Mouse (Mus musculus) thymus, adult 2 months (tissue): ENCODE measurements around the gene Cntnap4. TPM values are rescaled to one million over a fixed set of nuclear protein-coding genes. Genes with fewer than 3 reads are reported as not detected.

Experiments
- DNase-seq: peaks from one replicate; pipeline ENCODE4 v3.0.0; 2021
- H3K27ac ChIP-seq: fragments of 200-500 bp; 2 replicates; pipeline ENCODE4 v1.5.1; 2012; ENCODE audit warnings: low read length, control low read depth; ENCODE audit not compliant: control insufficient read depth, insufficient read depth
- H3K27me3 ChIP-seq: fragments of 200-500 bp; 2 replicates; pipeline ENCODE4 v1.6.1; 2012; ENCODE audit warnings: mild to moderate bottlenecking, low read length, moderate library complexity, mixed read lengths; ENCODE audit not compliant: control insufficient read depth, insufficient read depth
- H3K36me3 ChIP-seq: fragments of 200-500 bp; 2 replicates; pipeline ENCODE4 v1.6.1; 2012; ENCODE audit warnings: mild to moderate bottlenecking, low read length, moderate library complexity; ENCODE audit not compliant: control insufficient read depth, insufficient read depth
- H3K4me1 ChIP-seq: fragments of 200-500 bp; replicated peaks from 2 replicates; pipeline ENCODE4 v1.6.1; 2012; ENCODE audit warnings: low read length; ENCODE audit not compliant: control insufficient read depth, insufficient read depth
- H3K4me3 ChIP-seq: fragments of 200-500 bp; 2 replicates; pipeline ENCODE4 v1.5.1; 2012; ENCODE audit warnings: mild to moderate bottlenecking, low read length, control low read depth, moderate library complexity; ENCODE audit not compliant: control insufficient read depth, insufficient read depth
- CTCF ChIP-seq: fragments of 200-500 bp; IDR thresholded peaks from 2 replicates; pipeline ENCODE4 v1.5.1; 2012; ENCODE audit warnings: mild to moderate bottlenecking, control low read depth, low read length, moderate library complexity, borderline replicate concordance; ENCODE audit not compliant: control insufficient read depth, poor library complexity, insufficient read depth; ENCODE audit errors: extremely low read depth
- POLR2A ChIP-seq: fragments of 200-500 bp; IDR thresholded peaks from 2 replicates; pipeline ENCODE4 v1.6.1; 2012; ENCODE audit warnings: mild to moderate bottlenecking, low read length, control low read depth, moderate library complexity; ENCODE audit not compliant: control insufficient read depth, poor library complexity, insufficient read depth; ENCODE audit errors: extremely low read depth
- WGBS: fragments of 180-500 bp; shearing (Covaris S2); methylation state at CpG from one replicate; pipeline ENCODE4 v1.1.7; 2018; 5-methylcytosine and 5-hydroxymethylcytosine counted together
- polyA plus RNA-seq: library from polyadenylated mRNA; depleted of rRNA; stranded (reverse); fragments of >200 nt; gene quantifications from 2 replicates; pipeline ENCODE4 v1.2.3, GENCODE M21; 2012

Gene Cntnap4
- polyA plus RNA-seq, 1 experiment = 0.01 TPM

DNA sequence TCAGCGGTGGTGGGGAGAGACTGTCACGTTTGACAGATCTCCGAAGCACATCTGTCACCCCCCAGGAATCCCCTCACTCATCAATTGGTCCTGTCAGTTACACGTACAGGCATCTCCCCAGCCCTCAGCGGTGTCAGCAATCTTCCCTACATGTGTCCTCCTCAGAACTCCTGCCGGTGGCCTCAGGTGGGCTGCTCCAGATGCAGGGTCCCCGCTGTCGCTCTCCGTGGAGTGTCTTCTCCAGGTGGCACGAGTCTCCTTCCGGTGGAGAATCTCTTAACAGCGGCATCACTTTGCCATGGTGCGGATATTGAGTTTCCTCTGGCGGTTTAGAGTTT, 19.2 kb downstream of the Cntnap4 start:
- TF ChIP-seq POLR2A (no peak), CTCF (no peak)
- WGBS = 84% methylated on average over 14 of the region's 14 CpGs

DNA sequence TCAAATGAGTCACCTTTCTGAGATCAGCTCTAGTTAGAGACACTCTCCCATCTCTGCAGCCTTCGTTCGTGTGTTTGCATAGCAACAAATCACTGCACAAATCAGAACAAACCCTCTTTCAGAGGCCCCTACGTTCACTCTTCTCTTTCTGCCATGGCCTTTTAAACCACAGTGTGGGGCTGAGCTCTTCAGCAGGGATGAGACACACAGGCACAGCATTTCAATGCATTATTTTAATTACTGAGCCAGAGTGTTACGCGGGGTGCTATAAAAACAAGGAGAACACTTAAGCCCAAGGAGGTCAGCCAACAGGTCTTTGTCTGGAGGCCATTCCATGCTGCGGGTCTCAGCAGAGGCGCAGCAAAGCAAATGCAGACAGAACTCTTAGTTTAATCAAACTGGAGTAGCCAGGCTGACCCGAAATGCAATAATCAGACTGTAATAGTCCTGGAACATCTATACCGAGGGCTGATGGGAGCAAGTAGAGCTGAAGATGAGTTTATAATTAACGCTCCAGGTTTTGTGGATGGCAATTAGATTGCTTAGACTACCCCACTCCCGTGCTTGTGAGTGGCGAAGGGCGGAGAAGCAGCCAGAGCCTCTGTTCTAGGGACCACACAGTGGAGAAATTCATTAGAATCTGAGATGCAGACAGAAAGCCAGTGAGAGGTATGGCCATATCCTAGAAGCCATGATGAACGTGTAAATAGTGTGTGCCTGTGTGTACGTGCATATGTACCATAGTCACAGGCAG, 26.4 kb downstream of the Cntnap4 start:
- no peaks in the 10 kb centered on the region for H3K4me1 ChIP-seq
- no peaks in the 10 kb centered on the region for H3K27me3 ChIP-seq
- no peak overlapping the region for H3K27ac ChIP-seq
- TF ChIP-seq CTCF = no peak
- no peak for TF ChIP-seq POLR2A
- no peaks in the 10 kb centered on the region for H3K36me3 ChIP-seq
- 91% methylated on average over 15 of the region's 15 CpGs for WGBS
- no peak overlapping the region for H3K4me3 ChIP-seq
- no peak for DNase-seq

More for the DNA sequence above, 19.2 kb downstream of the Cntnap4 start:
- no peaks in the 10 kb centered on the region for H3K36me3 ChIP-seq
- no peak overlapping the region for H3K4me3 ChIP-seq
- no peak for DNase-seq
- no peaks in the 10 kb centered on the region for H3K4me1 ChIP-seq
- no peaks in the 10 kb centered on the region for H3K27me3 ChIP-seq
- H3K27ac ChIP-seq = no peak overlapping the region

DNA sequence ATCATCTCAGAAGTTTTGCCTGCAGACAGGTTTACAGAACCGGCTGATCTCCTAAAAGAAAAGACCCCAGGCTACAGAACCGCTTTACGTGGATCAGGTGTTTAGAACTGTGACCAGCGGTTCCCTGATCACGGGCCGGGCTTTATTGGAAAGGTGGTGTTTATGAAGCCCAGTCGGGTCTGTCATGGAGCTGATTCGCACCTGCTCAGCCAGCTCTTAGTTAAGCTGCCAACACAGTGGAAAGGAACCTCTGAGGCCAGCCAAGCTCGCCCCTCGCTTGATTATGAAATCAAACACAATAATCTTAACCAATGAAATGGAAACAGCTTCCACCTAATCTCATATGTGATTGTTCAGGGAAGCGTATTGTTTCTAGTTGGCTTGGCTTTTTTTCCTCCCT, 30.1 kb downstream of the Cntnap4 start:
- no peak for DNase-seq
- H3K27ac ChIP-seq = no peak overlapping the region
- H3K27me3 ChIP-seq = no peaks in the 10 kb centered on the region
- WGBS = 91% methylated on average over 11 of the region's 11 CpGs
- H3K36me3 ChIP-seq = no peaks in the 10 kb centered on the region
- no peak overlapping the region for H3K4me3 ChIP-seq
- H3K4me1 ChIP-seq = no peaks in the 10 kb centered on the region
- TF ChIP-seq CTCF = no peak

DNA sequence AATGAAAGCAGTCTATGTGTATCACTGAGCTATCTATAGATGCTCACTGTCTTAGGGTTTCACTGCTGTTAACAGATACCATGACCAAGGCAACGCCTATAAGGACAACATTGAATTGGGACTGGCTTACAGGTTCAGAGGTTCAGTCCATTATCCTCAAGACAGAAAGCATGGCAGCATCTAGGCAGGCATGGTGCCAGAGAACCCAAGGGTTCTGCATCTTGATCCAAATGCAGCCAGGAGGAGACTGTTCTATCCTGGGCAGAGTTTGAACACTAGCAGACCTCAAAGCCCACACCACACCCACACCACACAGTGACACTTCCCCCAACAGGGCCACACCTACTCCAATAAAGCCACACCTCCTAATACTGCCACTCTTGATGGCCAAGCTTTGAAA, 31.3 kb downstream of the Cntnap4 start:
- 63% methylated on average over 1 of the region's 1 CpGs for WGBS
- no peaks in the 10 kb centered on the region for H3K36me3 ChIP-seq
- H3K27ac ChIP-seq = no peak overlapping the region
- no peaks in the 10 kb centered on the region for H3K27me3 ChIP-seq
- TF ChIP-seq POLR2A (no peak), CTCF (no peak)
- no peak for DNase-seq
- H3K4me1 ChIP-seq = no peaks in the 10 kb centered on the region
- H3K4me3 ChIP-seq = no peak overlapping the region

DNA sequence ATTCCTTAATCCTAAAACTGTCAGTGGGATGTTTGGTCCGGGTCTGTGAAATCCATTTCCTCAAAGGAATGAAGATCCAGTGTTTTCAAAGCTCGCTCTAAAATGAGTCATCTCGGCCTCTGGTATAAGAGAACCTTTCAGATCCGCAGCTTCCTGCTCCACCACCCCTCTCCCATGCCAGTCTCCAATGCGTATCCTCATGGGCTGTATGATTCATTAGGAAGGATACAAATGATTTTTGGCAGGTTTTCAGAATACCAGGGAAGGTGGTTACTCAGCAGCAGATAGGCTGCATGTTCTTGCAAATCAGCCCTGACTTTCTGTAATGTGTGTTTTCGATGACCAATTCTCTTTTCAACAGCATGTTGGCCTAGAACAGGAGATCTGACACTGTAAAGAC, 40.3 kb downstream of the Cntnap4 start:
- Histone ChIP-seq H3K36me3 (no peaks in the 10 kb centered on the region), H3K27ac (no peak overlapping the region), H3K4me1 (no peaks in the 10 kb centered on the region), H3K4me3 (no peak overlapping the region), H3K27me3 (no peaks in the 10 kb centered on the region)
- no peak for TF ChIP-seq POLR2A
- TF ChIP-seq CTCF = no peak
- no peak for DNase-seq
- WGBS = 82% methylated on average over 6 of the region's 6 CpGs

DNA sequence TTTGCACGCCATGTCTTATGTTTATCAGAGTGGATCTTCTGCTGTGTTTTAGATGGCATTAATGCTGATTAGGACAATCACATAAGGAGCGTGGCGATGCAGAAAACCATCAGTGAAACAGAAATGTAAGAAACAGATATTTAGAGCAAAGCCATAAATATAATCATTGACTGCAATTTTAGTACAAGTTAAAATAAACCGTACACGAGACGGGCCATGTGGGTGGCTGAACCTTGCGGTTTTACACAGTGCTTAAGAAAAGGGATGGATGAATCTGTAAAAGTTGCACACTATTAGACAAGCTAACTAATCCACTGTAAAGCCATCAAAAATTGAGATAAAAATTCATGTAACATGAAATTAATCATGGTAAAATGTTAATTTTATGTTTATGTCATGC, 58.9 kb downstream of the Cntnap4 start:
- Histone ChIP-seq H3K27me3 (no peaks in the 10 kb centered on the region), H3K4me3 (no peak overlapping the region), H3K36me3 (no peaks in the 10 kb centered on the region), H3K27ac (no peak overlapping the region), H3K4me1 (no peaks in the 10 kb centered on the region)
- no peak for DNase-seq
- TF ChIP-seq POLR2A = no peak
- TF ChIP-seq CTCF = no peak
- 97% methylated on average over 7 of the region's 7 CpGs for WGBS

DNA sequence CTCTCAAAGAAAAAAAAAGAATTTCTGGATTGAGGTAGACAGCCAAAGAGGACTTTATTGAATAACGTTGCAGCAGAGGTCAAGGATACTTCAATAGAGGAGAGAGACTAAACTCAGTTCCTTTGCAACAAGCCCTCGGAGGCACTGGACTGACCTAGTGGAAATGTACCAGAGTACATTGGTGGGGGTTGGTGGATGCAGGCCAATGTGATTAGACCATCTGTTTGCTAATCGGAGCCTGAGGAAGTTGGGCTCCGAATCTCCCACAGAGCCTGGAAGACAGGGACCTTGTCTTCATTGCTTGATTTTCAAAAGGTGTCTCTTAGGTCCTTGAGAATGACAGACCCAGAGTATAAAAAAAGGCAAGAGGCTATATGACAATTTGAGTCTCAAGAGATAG, 82.8 kb downstream of the Cntnap4 start:
- DNase-seq = no peak
- no peak for TF ChIP-seq POLR2A
- TF ChIP-seq CTCF = no peak
- Histone ChIP-seq H3K4me1 (no peaks in the 10 kb centered on the region), H3K4me3 (no peak overlapping the region), H3K36me3 (no peaks in the 10 kb centered on the region), H3K27ac (no peak overlapping the region), H3K27me3 (no peaks in the 10 kb centered on the region)
- 90% methylated on average over 4 of the region's 4 CpGs for WGBS
